Mouse (Mus musculus): Measurements from ENCODE around the gene Stac2. TPM values are rescaled to one million over a fixed set of nuclear protein-coding genes. Genes with fewer than 3 reads are reported as not detected.

Stac2 gene
- polyA plus RNA-seq, 1 experiment, result 1.0 TPM

DNA sequence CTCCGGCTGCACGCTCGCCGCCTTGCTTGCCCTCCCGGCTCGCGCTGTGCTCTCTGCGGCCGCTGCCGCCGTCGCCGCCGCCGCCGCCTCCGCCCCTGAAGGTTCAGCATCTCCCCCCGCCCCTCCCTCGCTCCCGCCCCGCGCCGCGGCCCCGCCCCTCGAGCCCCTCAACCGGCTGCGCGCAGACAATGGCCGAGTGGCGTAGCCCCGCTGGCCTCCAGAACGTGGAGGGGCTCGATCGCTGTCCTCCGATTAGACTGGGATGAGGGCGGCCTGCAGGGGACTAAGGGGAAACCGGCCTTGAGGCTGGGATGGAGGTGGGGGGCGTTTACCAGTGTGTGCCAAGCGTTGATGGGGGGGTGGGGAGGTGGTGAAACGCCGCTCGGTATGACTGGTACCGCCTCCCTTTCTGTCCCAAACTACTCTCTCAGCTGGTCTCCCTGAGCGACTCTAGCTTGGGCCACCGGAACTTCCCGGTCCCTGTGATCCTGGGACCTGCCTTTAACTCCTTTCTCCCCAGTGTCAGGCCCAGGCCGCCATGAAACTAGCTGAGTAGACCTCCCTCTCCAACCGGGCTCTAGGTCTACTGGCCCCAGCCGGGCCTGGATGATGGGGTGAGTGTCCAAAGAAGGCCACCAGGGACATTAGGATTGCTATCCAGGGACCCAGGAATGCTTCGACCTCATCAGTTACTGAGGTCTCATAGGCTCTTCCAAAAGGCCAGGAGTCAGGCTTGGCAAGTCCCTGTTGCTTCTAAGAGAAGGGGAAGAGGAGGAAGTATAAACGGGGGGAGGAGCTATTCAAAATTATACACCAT is 30.5 kb downstream of the Stac2 start, which contains the start of gene Cacnb1:
Gene Cacnb1, minus strand, starts transcription at position 480 of the 817 bp plus-strand sequence.
- H3K4me3 ChIP-seq (replicated peaks; ENCODE audit: control insufficient read depth, low read depth, low read length), result peak within 1 kb of the TSS; percentile 65
- peaks cover 1% of the 10 kb centered on the region; the same call in 1 of the 2 replicates for H3K4me1 ChIP-seq (ENCODE audit: control insufficient read depth, insufficient read depth, low read length)
- WGBS, result 1% methylated on average over 52 of the region's 52 CpGs
- H3K27ac ChIP-seq (ENCODE audit: control insufficient read depth, insufficient read depth, low read depth, low read length, poor library complexity), result peak within 1 kb of the TSS; percentile 39
- TF ChIP-seq POLR2A (IDR thresholded peaks at IDR 0.05; ENCODE audit: borderline replicate concordance, control insufficient read depth, low read depth, low read length) (peak; percentile 16; the same call in 1 of the 2 replicates), CTCF (IDR thresholded peaks at IDR 0.05; ENCODE audit: control insufficient read depth, insufficient read depth, low read length) (no peak)

DNA sequence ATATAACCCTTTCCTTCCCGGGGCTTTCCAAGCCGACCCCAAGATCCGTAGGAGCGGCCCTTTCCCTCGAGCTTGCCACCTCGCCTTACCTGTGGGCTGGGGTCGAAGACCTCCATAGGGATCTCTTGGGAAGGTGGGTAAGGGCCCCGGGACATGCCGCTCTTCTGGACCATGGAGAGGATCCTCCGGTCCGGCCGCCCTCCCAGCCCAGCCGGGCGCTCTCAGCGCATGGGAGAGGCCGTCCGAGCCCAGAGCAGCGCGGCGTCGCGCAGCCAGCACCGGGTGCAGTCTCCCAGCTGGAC is 31.1 kb downstream of the Stac2 start:
- H3K4me1 ChIP-seq (ENCODE audit: control insufficient read depth, insufficient read depth, low read length), result peaks cover 1% of the 10 kb centered on the region; the same call in 1 of the 2 replicates
- peak overlapping the region; percentile 39; the same call in 1 of the 2 replicates for H3K27ac ChIP-seq (ENCODE audit: control insufficient read depth, insufficient read depth, low read depth, low read length, poor library complexity)
- WGBS, result under 1% methylated on average over 23 of the region's 23 CpGs
- peak overlapping the region; percentile 58 for H3K4me3 ChIP-seq (replicated peaks; ENCODE audit: control insufficient read depth, low read depth, low read length)
- no peak for TF ChIP-seq POLR2A (IDR thresholded peaks at IDR 0.05; ENCODE audit: borderline replicate concordance, control insufficient read depth, low read depth, low read length)
- no peak for TF ChIP-seq CTCF (IDR thresholded peaks at IDR 0.05; ENCODE audit: control insufficient read depth, insufficient read depth, low read length)

GRCm38 (mm10) chr11:98021565-98022252 is 31.6 kb downstream of the Stac2 start:
- WGBS, result 9% methylated on average over 34 of the region's 34 CpGs
- no peak for TF ChIP-seq POLR2A (IDR thresholded peaks at IDR 0.05; ENCODE audit: borderline replicate concordance, control insufficient read depth, low read depth, low read length)
- no peak for TF ChIP-seq CTCF (IDR thresholded peaks at IDR 0.05; ENCODE audit: control insufficient read depth, insufficient read depth, low read length)
- H3K27ac ChIP-seq (ENCODE audit: control insufficient read depth, insufficient read depth, low read depth, low read length, poor library complexity), result no peak overlapping the region
- peak overlapping the region; percentile 58 for H3K4me3 ChIP-seq (replicated peaks; ENCODE audit: control insufficient read depth, low read depth, low read length)
- H3K4me1 ChIP-seq (ENCODE audit: control insufficient read depth, insufficient read depth, low read length), result peaks cover 1% of the 10 kb centered on the region; the same call in 1 of the 2 replicates

DNA sequence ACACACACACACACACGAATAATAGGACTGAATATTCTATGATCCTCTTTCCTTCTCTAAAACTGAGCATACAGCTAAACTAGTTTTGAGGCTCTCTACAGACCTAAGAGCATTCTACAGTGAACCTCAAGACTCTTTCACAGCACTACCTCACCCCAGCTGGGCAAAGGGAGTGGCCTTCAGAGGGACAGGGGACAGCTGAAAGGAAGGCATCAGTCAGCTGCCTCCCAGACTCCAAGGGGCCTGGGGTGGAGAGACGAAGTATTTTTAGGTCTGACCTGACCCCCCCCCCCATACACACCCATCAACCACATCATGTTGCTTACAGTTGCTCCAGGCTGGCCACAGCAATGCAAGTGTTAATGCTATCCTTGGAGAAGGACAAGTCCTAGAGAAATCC is 32.1 kb downstream of the Stac2 start:
- no peak overlapping the region for H3K27ac ChIP-seq (ENCODE audit: control insufficient read depth, insufficient read depth, low read depth, low read length, poor library complexity)
- H3K4me3 ChIP-seq (replicated peaks; ENCODE audit: control insufficient read depth, low read depth, low read length), result no peak overlapping the region
- 14% methylated on average over 2 of the region's 2 CpGs for WGBS
- TF ChIP-seq POLR2A (IDR thresholded peaks at IDR 0.05; ENCODE audit: borderline replicate concordance, control insufficient read depth, low read depth, low read length), result no peak
- no peak for TF ChIP-seq CTCF (IDR thresholded peaks at IDR 0.05; ENCODE audit: control insufficient read depth, insufficient read depth, low read length)
- H3K4me1 ChIP-seq (ENCODE audit: control insufficient read depth, insufficient read depth, low read length), result peaks cover 1% of the 10 kb centered on the region; the same call in 1 of the 2 replicates

DNA sequence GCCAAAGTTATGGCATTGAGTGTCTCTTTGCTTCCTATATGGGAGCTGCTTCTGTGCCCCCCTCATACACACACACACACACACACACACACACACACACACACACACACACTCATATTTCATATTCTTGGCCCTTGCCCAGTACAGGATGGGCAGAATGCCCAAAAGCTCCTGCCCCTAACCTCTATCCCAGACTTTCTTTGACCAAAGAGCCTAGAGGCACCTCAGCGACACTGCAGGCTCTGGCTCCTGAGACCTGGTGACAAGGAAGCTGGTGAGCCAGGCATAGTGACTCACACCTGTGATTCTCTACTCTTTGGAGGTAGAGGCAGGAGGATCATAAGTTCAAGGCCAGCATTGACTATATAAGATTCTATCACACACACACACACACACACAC is 32.6 kb downstream of the Stac2 start:
- 62% methylated on average over 1 of the region's 1 CpGs for WGBS
- Histone ChIP-seq H3K27ac (ENCODE audit: control insufficient read depth, insufficient read depth, low read depth, low read length, poor library complexity) (no peak overlapping the region), H3K4me1 (ENCODE audit: control insufficient read depth, insufficient read depth, low read length) (peaks cover 1% of the 10 kb centered on the region; the same call in 1 of the 2 replicates), H3K4me3 (replicated peaks; ENCODE audit: control insufficient read depth, low read depth, low read length) (no peak overlapping the region)
- TF ChIP-seq POLR2A (IDR thresholded peaks at IDR 0.05; ENCODE audit: borderline replicate concordance, control insufficient read depth, low read depth, low read length) (no peak), CTCF (IDR thresholded peaks at IDR 0.05; ENCODE audit: control insufficient read depth, insufficient read depth, low read length) (no peak)

DNA sequence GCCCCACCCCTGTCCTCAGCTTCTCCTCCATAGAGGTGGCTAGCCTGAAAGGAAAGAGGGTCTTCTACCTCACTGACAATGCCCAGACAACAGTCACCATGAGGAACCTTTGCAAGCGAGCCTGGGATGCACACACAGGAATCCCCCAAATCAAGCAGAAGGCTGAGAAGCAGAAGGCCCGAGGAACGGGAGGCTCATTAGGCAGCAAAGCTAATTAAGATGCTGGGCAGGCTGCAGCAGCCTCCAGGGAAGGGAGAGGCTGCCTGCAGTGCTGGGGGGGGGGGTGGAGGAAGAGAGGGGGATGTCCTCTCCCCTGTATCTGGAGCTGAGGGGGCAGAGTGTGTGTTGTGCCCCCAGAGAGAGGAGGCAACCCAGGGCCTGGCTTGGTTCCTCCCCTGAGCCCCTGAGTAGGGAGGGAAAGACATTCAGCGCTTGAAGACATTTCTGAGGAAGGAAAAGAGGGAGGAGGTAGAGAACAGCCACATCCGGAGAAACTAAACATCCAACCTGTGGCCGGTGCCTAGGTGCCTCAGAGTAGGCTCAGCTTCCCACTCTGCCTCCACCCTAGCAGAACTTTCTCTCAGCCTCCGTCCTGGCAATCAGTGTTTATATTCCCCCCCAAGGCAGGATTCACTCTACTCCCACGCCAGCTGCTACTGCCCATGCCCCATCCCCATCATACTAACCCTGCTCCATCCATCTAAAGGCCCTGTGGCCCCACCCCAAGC is 33.2 kb downstream of the Stac2 start:
- no peak overlapping the region for H3K27ac ChIP-seq (ENCODE audit: control insufficient read depth, insufficient read depth, low read depth, low read length, poor library complexity)
- WGBS, result 23% methylated on average over 8 of the region's 8 CpGs
- TF ChIP-seq CTCF (IDR thresholded peaks at IDR 0.05; ENCODE audit: control insufficient read depth, insufficient read depth, low read length) (no peak), POLR2A (IDR thresholded peaks at IDR 0.05; ENCODE audit: borderline replicate concordance, control insufficient read depth, low read depth, low read length) (no peak)

GRCm38 (mm10) chr11:98018858-98019641 is 34.2 kb downstream of the Stac2 start:
- TF ChIP-seq CTCF (IDR thresholded peaks at IDR 0.05; ENCODE audit: control insufficient read depth, insufficient read depth, low read length) (peak; percentile 32; the same call in 1 of the 2 replicates), POLR2A (IDR thresholded peaks at IDR 0.05; ENCODE audit: borderline replicate concordance, control insufficient read depth, low read depth, low read length) (no peak)
- no peak overlapping the region for H3K4me3 ChIP-seq (replicated peaks; ENCODE audit: control insufficient read depth, low read depth, low read length)
- 45% methylated on average over 10 of the region's 10 CpGs for WGBS
- H3K27ac ChIP-seq (ENCODE audit: control insufficient read depth, insufficient read depth, low read depth, low read length, poor library complexity), result no peak overlapping the region
- H3K4me1 ChIP-seq (ENCODE audit: control insufficient read depth, insufficient read depth, low read length), result peaks cover 1% of the 10 kb centered on the region; the same call in 1 of the 2 replicates

More for the DNA sequence above, 33.2 kb downstream of the Stac2 start:
- peaks cover 1% of the 10 kb centered on the region; the same call in 1 of the 2 replicates for H3K4me1 ChIP-seq (ENCODE audit: control insufficient read depth, insufficient read depth, low read length)
- no peak overlapping the region for H3K4me3 ChIP-seq (replicated peaks; ENCODE audit: control insufficient read depth, low read depth, low read length)

All from bone marrow, adult 2 months (tissue).